Mouse (Mus musculus): ENCODE data around the gene Hoxa7. TPM values are rescaled to one million over a fixed set of nuclear protein-coding genes. Genes with fewer than 3 reads are reported as not detected.

Hoxa7 gene
- polyA plus RNA-seq, 1 experiment, result 0.10 TPM

DNA sequence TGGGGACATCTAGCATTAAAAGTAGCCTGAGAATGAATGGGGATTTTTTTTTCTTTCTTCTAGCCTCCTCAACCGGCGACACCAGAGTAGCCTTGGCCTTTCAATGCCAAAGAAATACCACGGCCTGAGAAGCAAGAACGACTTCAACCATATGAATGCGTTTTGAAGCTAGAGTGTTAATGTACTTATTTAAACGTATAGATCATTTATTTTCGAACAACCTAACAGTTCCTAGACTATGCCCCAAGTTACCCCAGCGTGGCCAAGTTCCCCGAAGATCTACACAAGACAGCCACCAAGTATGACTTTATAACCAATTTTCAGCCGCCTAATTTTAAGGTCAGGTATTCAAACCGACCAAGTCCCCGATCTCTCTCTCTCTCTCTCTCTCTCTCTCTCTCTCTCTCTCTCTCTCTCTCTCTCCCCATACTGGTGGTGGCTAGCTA lies 766 bp downstream of the Hoxa7 start:
- TF ChIP-seq CTCF (IDR thresholded peaks at IDR 0.05; ENCODE audit: borderline replicate concordance, extremely low read depth, insufficient read depth, insufficient read length) (no peak), POLR2A (IDR thresholded peaks at IDR 0.05; ENCODE audit: borderline replicate concordance, extremely low read depth, insufficient read depth, insufficient read length, poor library complexity, severe bottlenecking) (no peak)
- no peak for DNase-seq (ENCODE audit: low read depth)

DNA sequence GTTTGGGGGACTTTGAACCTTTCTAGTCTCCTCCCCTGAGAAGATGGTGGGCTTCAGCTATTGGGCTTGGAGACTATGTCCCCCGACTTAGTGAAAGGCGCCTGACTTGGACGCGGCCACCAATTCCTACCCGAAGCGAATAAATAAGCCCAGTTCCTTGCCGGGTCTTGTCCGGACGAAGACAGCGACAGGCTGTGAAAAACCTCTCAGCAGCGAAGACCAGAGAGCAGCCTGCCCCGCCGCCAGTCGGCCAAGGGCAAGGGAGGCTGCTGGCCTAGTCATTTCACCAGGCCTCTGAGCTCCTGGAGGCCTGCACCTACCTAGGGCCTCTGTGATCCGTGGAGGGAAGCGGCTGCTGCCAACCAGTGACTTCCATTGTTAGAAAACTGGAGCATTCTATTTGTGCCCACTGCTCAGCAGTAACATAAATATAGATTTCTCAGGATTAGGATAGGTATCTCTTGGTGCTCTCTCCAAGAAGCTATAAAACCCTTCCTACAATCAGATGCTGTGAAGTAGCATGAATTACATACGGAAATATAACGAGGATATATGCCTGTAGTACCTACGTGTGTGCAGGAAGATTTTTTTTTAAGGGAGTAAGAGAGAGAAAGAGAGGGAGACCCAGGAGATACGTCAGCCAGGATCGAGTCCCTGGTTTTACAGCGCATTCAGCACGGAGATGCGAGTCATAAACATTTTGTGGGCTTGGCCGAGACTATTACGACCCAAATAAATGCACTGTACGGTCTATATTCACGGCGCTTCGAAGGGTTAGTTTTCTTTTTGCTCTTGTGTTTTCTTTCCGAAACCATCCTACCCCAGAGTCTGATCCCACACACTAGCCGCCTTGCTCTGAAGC lies 1.4 kb downstream of the Hoxa7 start:
- TF ChIP-seq POLR2A (IDR thresholded peaks at IDR 0.05; ENCODE audit: borderline replicate concordance, extremely low read depth, insufficient read depth, insufficient read length, poor library complexity, severe bottlenecking) (no peak), CTCF (IDR thresholded peaks at IDR 0.05; ENCODE audit: borderline replicate concordance, extremely low read depth, insufficient read depth, insufficient read length) (no peak)
- no peak for DNase-seq (ENCODE audit: low read depth)

DNA sequence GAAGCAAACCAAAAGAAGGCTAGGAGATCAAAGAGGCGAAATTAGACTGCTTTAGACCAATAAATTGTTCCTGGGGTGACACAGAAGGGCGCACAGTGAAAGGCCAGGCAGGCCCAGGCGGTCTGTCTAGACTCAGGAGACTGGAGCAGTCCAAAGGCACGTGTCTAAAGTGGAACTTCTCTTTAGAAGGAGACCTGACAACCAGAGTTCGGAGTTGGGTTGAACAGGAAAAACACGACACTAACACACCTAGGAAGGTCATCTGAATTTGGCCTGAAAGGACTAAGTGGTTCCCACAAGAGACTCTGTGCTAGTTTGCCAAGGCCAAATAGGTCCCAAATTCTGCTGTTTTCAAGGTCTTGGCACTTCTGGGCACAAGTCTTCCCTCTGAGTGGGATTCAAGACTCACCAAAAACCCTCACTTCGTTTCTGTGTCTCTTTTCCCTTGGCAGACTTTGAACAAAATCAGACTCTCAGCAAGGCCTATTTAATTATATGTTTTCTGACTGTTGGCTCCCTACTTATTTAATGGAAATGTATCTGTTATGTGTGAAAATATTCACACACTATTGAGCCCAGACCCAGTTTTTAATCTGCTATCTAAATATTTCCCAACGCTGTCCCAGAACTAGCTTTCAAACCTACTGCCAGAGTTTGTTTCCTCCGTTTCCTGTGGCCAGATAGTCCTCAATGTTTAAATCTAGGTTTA lies 2.3 kb downstream of the Hoxa7 start:
- TF ChIP-seq CTCF (IDR thresholded peaks at IDR 0.05; ENCODE audit: borderline replicate concordance, extremely low read depth, insufficient read depth, insufficient read length) (no peak), POLR2A (IDR thresholded peaks at IDR 0.05; ENCODE audit: borderline replicate concordance, extremely low read depth, insufficient read depth, insufficient read length, poor library complexity, severe bottlenecking) (no peak)

DNA sequence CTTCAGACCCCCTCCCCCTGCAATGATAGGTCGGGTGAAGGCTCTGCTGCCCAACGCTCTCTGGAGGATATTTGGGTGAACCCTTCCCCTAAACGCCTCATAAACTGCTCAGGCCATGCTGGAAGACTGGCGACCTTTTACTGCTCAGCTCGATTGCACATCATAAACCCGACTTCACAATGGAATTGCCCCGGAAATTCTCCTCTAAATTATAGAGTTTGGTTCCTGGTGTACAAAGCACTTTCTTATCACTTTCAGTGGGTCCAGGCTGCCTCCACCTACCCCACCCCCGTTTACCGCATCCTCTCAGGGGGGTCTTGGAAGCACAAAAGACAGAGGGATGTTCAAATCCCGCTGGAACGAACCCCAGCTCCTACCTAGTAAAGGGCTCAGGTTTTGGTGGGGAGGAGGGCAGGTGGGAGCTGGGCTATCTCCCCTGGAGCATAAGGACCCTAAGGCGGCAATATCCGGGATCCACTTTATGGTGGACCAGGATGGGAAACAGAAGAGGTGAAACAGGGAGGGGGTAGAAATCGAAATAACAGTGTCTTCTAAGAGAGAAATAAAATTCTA lies 2.9 kb downstream of the Hoxa7 start:
- no peak for DNase-seq (ENCODE audit: low read depth)
- TF ChIP-seq CTCF (IDR thresholded peaks at IDR 0.05; ENCODE audit: borderline replicate concordance, extremely low read depth, insufficient read depth, insufficient read length) (no peak), POLR2A (IDR thresholded peaks at IDR 0.05; ENCODE audit: borderline replicate concordance, extremely low read depth, insufficient read depth, insufficient read length, poor library complexity, severe bottlenecking) (no peak)

More for the DNA sequence above, 2.3 kb downstream of the Hoxa7 start:
- no peak for DNase-seq (ENCODE audit: low read depth)

DNA sequence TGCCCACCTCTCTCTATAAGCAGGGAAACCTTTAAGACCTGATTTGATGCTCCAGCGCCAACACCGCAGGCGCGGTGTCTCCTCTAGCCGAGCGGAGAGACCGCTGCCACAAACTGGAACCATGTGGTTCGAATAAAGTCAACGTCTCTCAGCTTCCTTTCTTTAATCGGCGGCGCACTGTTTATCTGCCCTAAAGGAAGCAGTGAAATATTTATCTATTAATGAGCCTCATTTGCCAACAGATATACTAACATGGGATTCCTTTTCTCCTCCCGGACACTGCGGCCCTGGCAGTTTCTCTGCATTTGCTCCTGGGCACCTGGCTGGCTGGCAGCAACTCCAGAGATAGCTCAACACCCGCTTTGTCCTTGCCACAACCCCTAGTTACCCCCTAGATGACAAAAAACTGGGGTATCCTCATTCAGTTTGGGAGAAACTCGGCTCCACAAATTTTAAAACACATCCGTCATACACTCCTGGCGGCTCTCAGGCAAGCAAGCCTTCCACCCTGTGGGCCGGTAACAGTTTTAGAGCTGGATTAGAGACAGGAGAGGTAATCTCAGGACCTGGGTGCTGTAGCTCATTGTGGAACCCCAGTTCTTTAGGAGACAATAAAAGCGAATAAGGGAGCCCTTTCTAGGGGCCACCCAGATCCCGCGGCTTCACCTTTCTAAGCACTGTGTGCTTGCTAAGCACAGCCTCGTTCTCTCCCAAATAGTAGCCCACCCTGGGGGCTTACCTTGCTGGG lies 3.6 kb downstream of the Hoxa7 start:
- TF ChIP-seq CTCF (IDR thresholded peaks at IDR 0.05; ENCODE audit: borderline replicate concordance, extremely low read depth, insufficient read depth, insufficient read length) (no peak), POLR2A (IDR thresholded peaks at IDR 0.05; ENCODE audit: borderline replicate concordance, extremely low read depth, insufficient read depth, insufficient read length, poor library complexity, severe bottlenecking) (no peak)
- DNase-seq (ENCODE audit: low read depth), result no peak

DNA sequence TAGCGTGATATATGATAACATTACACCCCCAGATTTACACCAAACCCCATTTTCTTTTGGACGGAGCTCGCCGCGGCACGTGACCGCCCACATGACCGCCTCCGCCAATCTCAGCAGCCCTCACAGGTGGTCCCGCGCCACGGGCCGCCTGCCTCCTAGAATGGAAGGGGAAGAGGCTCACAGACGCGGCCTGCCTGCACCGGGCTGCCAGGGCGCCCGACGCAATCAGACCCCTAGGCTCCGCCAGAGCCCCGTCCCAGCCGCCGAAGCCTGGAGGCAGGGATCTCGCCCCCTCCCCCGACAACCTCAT lies 4.2 kb downstream of the Hoxa7 start:
- TF ChIP-seq CTCF (IDR thresholded peaks at IDR 0.05; ENCODE audit: borderline replicate concordance, extremely low read depth, insufficient read depth, insufficient read length) (no peak), POLR2A (IDR thresholded peaks at IDR 0.05; ENCODE audit: borderline replicate concordance, extremely low read depth, insufficient read depth, insufficient read length, poor library complexity, severe bottlenecking) (no peak)
- DNase-seq (ENCODE audit: low read depth), result no peak

DNA sequence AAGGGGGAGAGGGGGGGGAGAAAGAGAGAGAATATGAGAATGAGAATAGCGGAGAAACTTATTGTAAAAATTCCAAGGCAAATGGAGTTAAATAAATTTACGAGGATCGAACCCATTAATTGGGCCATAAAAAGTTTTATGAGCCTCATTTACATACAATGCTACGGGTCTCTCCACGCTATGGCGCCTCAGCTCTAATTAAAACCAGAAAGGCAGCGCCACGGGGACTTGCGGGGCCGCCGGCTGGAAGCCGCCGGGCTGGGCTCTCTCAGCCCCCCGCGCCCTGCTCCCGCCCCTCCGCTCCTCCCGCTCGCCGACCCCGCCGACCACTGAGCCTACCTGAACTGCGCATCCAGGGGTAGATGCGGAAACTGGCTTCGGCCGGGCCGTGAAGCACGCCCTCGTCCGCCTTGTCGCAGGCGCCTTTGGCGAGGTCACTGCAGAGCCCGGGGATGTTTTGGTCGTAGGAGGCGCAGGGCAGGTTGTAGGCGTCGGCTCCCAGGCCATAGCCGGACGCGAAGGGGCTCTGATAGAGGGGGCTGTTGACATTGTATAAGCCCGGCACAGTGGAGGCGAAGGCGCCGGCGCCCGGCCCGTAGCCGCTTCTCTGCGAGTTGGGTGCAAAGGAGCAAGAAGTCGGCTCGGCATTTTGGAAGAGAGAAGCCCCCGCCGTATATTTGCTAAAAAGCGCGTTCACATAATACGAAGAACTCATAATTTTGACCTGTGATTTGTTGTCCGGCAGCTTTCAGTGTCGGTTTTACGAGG lies 4.8 kb downstream of the Hoxa7 start:
- DNase-seq (ENCODE audit: low read depth), result no peak
- TF ChIP-seq POLR2A (IDR thresholded peaks at IDR 0.05; ENCODE audit: borderline replicate concordance, extremely low read depth, insufficient read depth, insufficient read length, poor library complexity, severe bottlenecking) (no peak), CTCF (IDR thresholded peaks at IDR 0.05; ENCODE audit: borderline replicate concordance, extremely low read depth, insufficient read depth, insufficient read length) (no peak)

DNA sequence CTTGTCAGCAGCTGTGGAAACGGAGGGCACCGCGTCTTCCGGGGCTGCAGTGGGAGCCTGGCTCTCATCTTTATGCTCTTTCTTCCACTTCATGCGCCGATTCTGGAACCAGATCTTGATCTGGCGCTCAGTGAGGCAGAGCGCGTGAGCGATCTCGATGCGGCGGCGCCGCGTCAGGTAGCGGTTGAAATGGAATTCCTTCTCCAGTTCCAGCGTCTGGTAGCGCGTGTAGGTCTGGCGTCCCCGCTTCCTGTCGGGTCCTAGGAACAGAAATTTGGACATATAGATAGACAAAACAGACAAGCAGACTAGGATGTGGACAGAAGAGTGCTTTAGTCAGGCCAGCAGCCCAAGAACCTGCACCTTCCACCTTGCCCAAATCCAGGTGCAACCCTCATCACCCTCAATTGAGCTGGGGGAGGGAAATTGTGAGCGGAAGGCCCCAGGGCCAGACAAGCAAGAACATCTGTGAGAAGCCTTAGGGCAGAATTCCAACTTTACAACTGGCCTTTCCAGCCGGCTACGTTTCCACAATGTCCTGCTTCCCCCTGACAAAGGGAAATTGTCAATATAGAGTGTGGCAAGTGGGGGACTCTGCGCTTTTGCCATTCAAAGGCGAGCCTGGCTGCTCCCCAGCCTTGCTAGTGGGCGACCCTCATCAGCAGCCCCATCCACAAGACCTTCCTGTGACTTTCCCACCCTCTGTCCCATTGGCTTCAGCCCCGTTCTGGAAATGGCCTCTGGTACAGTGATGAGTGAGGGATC lies 5.7 kb downstream of the Hoxa7 start:
- DNase-seq (ENCODE audit: low read depth), result no peak
- no peak for TF ChIP-seq POLR2A (IDR thresholded peaks at IDR 0.05; ENCODE audit: borderline replicate concordance, extremely low read depth, insufficient read depth, insufficient read length, poor library complexity, severe bottlenecking)

DNA sequence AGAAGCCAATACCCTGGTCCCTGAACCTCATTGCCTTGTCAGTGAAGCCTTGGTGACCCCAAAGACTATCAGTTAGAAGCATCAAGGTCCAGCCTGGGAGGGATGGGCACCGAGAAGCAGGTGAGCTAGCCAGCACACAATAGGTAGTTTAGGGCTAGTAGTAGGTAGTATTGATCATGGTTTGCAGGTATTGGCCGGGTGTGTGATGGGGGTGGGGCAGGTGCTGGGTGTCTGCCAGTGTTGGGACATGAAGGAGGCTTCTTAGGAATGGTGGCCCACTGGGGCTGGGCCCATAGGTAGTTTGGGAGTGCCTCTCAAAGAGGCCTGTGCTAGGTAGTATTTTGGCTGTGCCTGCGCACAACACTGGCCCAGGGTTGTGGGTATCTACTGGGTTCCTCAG lies 6.6 kb downstream of the Hoxa7 start:
- no peak for DNase-seq (ENCODE audit: low read depth)
- TF ChIP-seq CTCF (IDR thresholded peaks at IDR 0.05; ENCODE audit: borderline replicate concordance, extremely low read depth, insufficient read depth, insufficient read length) (no peak), POLR2A (IDR thresholded peaks at IDR 0.05; ENCODE audit: borderline replicate concordance, extremely low read depth, insufficient read depth, insufficient read length, poor library complexity, severe bottlenecking) (no peak)

DNA sequence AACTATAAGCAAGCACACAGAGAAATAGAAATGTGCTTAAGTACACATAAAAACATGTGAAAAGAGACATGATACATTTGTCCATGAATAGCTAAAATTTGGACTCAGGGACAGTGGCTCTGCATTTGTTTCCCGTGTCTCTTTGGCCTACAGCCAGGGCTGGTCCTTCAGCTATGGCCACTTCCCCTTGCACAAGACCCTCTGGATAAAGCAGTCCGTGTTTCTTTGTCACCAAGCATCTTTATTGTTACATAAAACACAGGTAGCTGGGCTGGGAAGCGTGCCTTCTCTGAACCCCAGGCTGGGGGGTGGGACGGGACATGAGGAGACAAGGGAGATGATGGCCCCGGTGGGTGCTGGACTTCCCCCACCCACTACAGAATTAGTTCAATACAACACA lies 7.4 kb downstream of the Hoxa7 start:
- DNase-seq (ENCODE audit: low read depth), result no peak
- no peak for TF ChIP-seq CTCF (IDR thresholded peaks at IDR 0.05; ENCODE audit: borderline replicate concordance, extremely low read depth, insufficient read depth, insufficient read length)
